Comparison of ENCODE assay signal across 8 mouse cellular contexts in the genomic region with DNA sequence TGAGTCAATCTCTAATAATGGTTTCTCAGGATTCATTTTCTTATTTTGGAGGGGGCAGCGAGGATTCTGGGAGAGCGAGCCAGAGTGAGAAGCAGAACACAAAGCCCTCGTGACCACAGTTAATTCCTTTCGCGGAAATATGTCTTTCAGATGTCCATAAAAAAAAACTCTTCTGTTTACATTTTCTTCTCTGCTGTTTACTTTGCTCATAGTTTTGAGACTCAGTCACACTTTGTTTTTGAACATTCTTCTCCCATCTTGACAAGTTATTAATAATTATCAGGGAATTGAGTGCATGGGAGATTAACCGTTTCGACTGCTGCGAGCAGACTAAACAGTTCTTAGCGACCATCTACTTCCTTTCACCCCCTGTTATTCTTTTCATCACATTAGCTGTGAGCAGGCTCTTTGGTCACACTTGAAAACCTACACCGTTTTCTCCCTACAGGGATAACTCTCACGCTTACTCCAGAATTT.
DNase-seq lines count a peak whose midpoint lies in the region; ATAC-seq and TF ChIP-seq lines count a peak whose summit lies in the region.

No protein-coding gene starts in this region.

- peak; percentile 85 for ATAC-seq in kidney, embryonic 15.5 days (replicated peaks; ENCODE audit: low FRiP score)
- no peak for ATAC-seq in limb, embryonic 12.5 days (ENCODE audit: insufficient number of reproducible peaks, insufficient read depth, low FRiP score, low TSS enrichment, low read depth)
- no peak for ATAC-seq in neural tube, embryonic 13.5 days (ENCODE audit: low read depth)

- no peak for TF ChIP-seq CTCF in embryonic fibroblast, embryonic 13.5 days (IDR thresholded peaks at IDR 0.05; ENCODE audit: borderline replicate concordance, insufficient read depth, low read length)
- no peak for TF ChIP-seq CTCF in cerebellum, adult 2 months (IDR thresholded peaks at IDR 0.05; ENCODE audit: borderline replicate concordance, insufficient read depth, low read depth, low read length)

- peak overlapping the region; percentile 48; the same call in 1 of the 2 replicates for H3K27ac ChIP-seq in kidney, embryonic 15.5 days
- peak overlapping the region; percentile 66 for H3K27ac ChIP-seq in embryonic fibroblast, embryonic 13.5 days (ENCODE audit: insufficient read depth, low read length)
- no peak overlapping the region for H3K27ac ChIP-seq in limb, embryonic 12.5 days
- no peak overlapping the region for H3K27ac ChIP-seq in neural tube, embryonic 13.5 days (replicated peaks)
- no peak overlapping the region for H3K27ac ChIP-seq in cerebellum, adult 2 months (ENCODE audit: insufficient read depth, low read length)

- no peaks in the 10 kb centered on the region for H3K27me3 ChIP-seq in kidney, embryonic 15.5 days
- H3K27me3 ChIP-seq in limb, embryonic 12.5 days: no peaks in the 10 kb centered on the region
- no peaks in the 10 kb centered on the region for H3K27me3 ChIP-seq in neural tube, embryonic 13.5 days
- no peaks in the 10 kb centered on the region for H3K27me3 ChIP-seq in cerebellum, adult 2 months (ENCODE audit: control insufficient read depth, insufficient read depth, low read length)

- H3K9me3 ChIP-seq in kidney, embryonic 15.5 days (replicated peaks): no peaks in the 10 kb centered on the region
- H3K9me3 ChIP-seq in limb, embryonic 12.5 days: no peaks in the 10 kb centered on the region
- H3K9me3 ChIP-seq in neural tube, embryonic 13.5 days: no peaks in the 10 kb centered on the region

- peak overlapping the region; percentile 11 for H3K4me3 ChIP-seq in kidney, embryonic 15.5 days (replicated peaks)
- H3K4me3 ChIP-seq in embryonic fibroblast, embryonic 13.5 days (ENCODE audit: insufficient read depth, low read length): no peak overlapping the region
- no peak overlapping the region for H3K4me3 ChIP-seq in limb, embryonic 12.5 days (replicated peaks)
- peak overlapping the region; percentile 12; the same call in 1 of the 2 replicates for H3K4me3 ChIP-seq in neural tube, embryonic 13.5 days
- H3K4me3 ChIP-seq in cerebellum, adult 2 months (replicated peaks; ENCODE audit: insufficient read depth, low read depth, low read length): no peak overlapping the region

- no peaks in the 10 kb centered on the region for H3K36me3 ChIP-seq in kidney, embryonic 15.5 days
- no peaks in the 10 kb centered on the region for H3K36me3 ChIP-seq in limb, embryonic 12.5 days
- H3K36me3 ChIP-seq in neural tube, embryonic 13.5 days: no peaks in the 10 kb centered on the region

- H3K9ac ChIP-seq in kidney, embryonic 15.5 days: no peak overlapping the region
- H3K9ac ChIP-seq in limb, embryonic 12.5 days (replicated peaks): no peak overlapping the region
- 0 out of 2 replicates have a peak overlapping the region, but pooled peaks have one; percentile 38 for H3K9ac ChIP-seq in neural tube, embryonic 13.5 days

- peaks cover 31% of the 10 kb centered on the region for H3K4me1 ChIP-seq in kidney, embryonic 15.5 days
- peaks cover 10% of the 10 kb centered on the region; the same call in 1 of the 2 replicates for H3K4me1 ChIP-seq in embryonic fibroblast, embryonic 13.5 days (ENCODE audit: control insufficient read depth, insufficient read depth, low read length)
- peaks cover 12% of the 10 kb centered on the region; the same call in 1 of the 2 replicates for H3K4me1 ChIP-seq in limb, embryonic 12.5 days (replicated peaks)
- peaks cover 18% of the 10 kb centered on the region for H3K4me1 ChIP-seq in neural tube, embryonic 13.5 days (replicated peaks)
- no peaks in the 10 kb centered on the region for H3K4me1 ChIP-seq in cerebellum, adult 2 months (ENCODE audit: control insufficient read depth, insufficient read depth, low read length)

- TF ChIP-seq POLR2A in embryonic fibroblast, embryonic 13.5 days (IDR thresholded peaks at IDR 0.05; ENCODE audit: low read depth, low read length): no peak
- no peak for TF ChIP-seq POLR2A in cerebellum, adult 2 months (IDR thresholded peaks at IDR 0.05; ENCODE audit: borderline replicate concordance, insufficient read depth, low read length)

- 10% methylated on average over 11 of the region's 11 CpGs for WGBS in kidney, embryonic 15.5 days
- 27% methylated on average over 11 of the region's 11 CpGs for WGBS in limb, embryonic 12.5 days
- WGBS in neural tube, embryonic 13.5 days: 15% methylated on average over 11 of the region's 11 CpGs
- WGBS in cerebellum, adult 2 months: 9% methylated on average over 11 of the region's 11 CpGs

- peak overlapping the region; percentile 54 for H3K4me2 ChIP-seq in kidney, embryonic 15.5 days
- H3K4me2 ChIP-seq in limb, embryonic 12.5 days: peak overlapping the region; percentile 41
- H3K4me2 ChIP-seq in neural tube, embryonic 13.5 days: peak overlapping the region; percentile 49

- no peak for DNase-seq in kidney, postnatal 36 days
- no peak for DNase-seq in thymus, postnatal 14 days
- DNase-seq in cerebellum, adult 2 months: no peak
- no peak for DNase-seq in ovary, postnatal 10 days (ENCODE audit: low spot score)

Comparison
In these comparisons a context has a peak if more than half of its experiments do, and no peak if none do; other contexts are left out.
1. H3K27ac ChIP-seq: peak in kidney, embryonic 15.5 days (single experiment) and embryonic fibroblast, embryonic 13.5 days (single experiment); none in limb, embryonic 12.5 days (single experiment), neural tube, embryonic 13.5 days (single experiment) and cerebellum, adult 2 months (single experiment).
2. H3K4me3 ChIP-seq: peak in kidney, embryonic 15.5 days (single experiment) and neural tube, embryonic 13.5 days (single experiment); none in embryonic fibroblast, embryonic 13.5 days (single experiment), limb, embryonic 12.5 days (single experiment) and cerebellum, adult 2 months (single experiment).
3. Peak in every context shown above with its lines, with median percentiles within 50 percentile points of each other: H3K4me2 ChIP-seq.